Mouse (Mus musculus) thymus, adult 2 months (tissue): ENCODE data around the gene Nfkb1.

Experiments used
- CTCF ChIP-seq: fragments of 200-500 bp; IDR thresholded peaks from 2 replicates; pipeline ENCODE4 v1.5.1; 2012; ENCODE audit warnings: mild to moderate bottlenecking, control low read depth, low read length, moderate library complexity, borderline replicate concordance; ENCODE audit not compliant: control insufficient read depth, poor library complexity, insufficient read depth; ENCODE audit errors: extremely low read depth
- POLR2A ChIP-seq: fragments of 200-500 bp; IDR thresholded peaks from 2 replicates; pipeline ENCODE4 v1.6.1; 2012; ENCODE audit warnings: mild to moderate bottlenecking, low read length, control low read depth, moderate library complexity; ENCODE audit not compliant: control insufficient read depth, poor library complexity, insufficient read depth; ENCODE audit errors: extremely low read depth

DNA sequence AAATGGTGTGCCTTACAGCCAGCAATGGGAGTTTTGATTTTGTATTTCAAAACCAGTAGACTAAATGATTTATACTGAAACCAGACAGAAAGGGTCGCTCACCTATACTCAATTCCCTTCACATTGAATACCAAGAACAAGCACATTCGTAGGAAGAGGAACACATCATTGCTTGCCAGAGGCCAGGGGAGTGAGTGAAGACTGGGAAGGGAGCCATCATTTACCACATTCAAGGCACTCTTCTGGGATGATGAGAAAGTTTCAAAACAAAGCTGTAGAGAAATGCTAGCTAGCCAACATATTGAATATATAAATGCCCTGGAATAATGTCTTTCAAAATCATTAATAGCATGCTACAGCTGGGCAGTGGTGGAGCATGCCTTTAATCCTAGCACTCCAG is 15.0 kb downstream of the Nfkb1 start:
- TF ChIP-seq CTCF (no peak), POLR2A (no peak)
